Mouse (Mus musculus) small intestine, adult 2 months (tissue): ENCODE measurements around the gene Rasd2.

Experiments used
- CTCF ChIP-seq: fragments of 200-500 bp; IDR thresholded peaks from 2 replicates; pipeline ENCODE4 v1.5.1; 2012; ENCODE audit warnings: low read depth, mild to moderate bottlenecking, control low read depth, inconsistent platforms, low read length, moderate library complexity, mixed read lengths; ENCODE audit not compliant: insufficient replicate concordance, insufficient read length; ENCODE audit errors: extremely low read depth
- POLR2A ChIP-seq: fragments of 200-500 bp; IDR thresholded peaks from 2 replicates; pipeline ENCODE4 v1.6.1; 2012; ENCODE audit warnings: low read depth, mild to moderate bottlenecking, control low read depth, inconsistent platforms, low read length, moderate library complexity

GRCm38 (mm10) chr8:75247331-75247730 lies 33.6 kb downstream of the Rasd2 start:
- TF ChIP-seq CTCF (no peak), POLR2A (no peak)
